Mouse (Mus musculus) lung, embryonic 16.5 days (tissue): ENCODE data around the gene Plpp7. TPM values are rescaled to one million over a fixed set of nuclear protein-coding genes. Genes with fewer than 3 reads are reported as not detected.

Source experiments
- ATAC-seq: fragments of 200-750 bp; cut with Nextera tagmentation; 2 replicates; pipeline ENCODE4 v1.8.0; 2017; ENCODE audit warnings: low read depth, mild to moderate bottlenecking, moderate library complexity
- H3K27ac ChIP-seq: fragments of 300-500 bp; sonication (generic); 2 replicates; pipeline ENCODE4 v1.5.1; 2014; ENCODE audit warnings: mild to moderate bottlenecking, control low read depth, low read length
- H3K27me3 ChIP-seq: fragments of 300-500 bp; sonication (generic); 2 replicates; pipeline ENCODE4 v1.6.1; 2014; ENCODE audit warnings: low read depth, low read length, mixed read lengths; ENCODE audit not compliant: control insufficient read depth, insufficient read depth
- H3K36me3 ChIP-seq: fragments of 300-500 bp; sonication (generic); 2 replicates; pipeline ENCODE4 v1.6.1; 2014; ENCODE audit warnings: low read length; ENCODE audit not compliant: control insufficient read depth, insufficient read depth
- H3K4me1 ChIP-seq: fragments of 300-500 bp; sonication (generic); replicated peaks from 2 replicates; pipeline ENCODE4 v1.6.1; 2014; ENCODE audit warnings: low read length, mixed read lengths; ENCODE audit not compliant: control insufficient read depth, insufficient read depth
- H3K4me2 ChIP-seq: fragments of 300-500 bp; sonication (generic); 2 replicates; pipeline ENCODE4 v1.6.1; 2014; ENCODE audit warnings: low read depth, low read length, control low read depth
- H3K4me3 ChIP-seq: fragments of 300-500 bp; sonication (generic); 2 replicates; pipeline ENCODE4 v1.5.1; 2014; ENCODE audit warnings: mild to moderate bottlenecking, low read length, control low read depth
- H3K9ac ChIP-seq: fragments of 300-500 bp; sonication (generic); 2 replicates; pipeline ENCODE4 v1.6.1; 2014; ENCODE audit warnings: low read length, control low read depth
- H3K9me3 ChIP-seq: fragments of 300-500 bp; sonication (generic); 2 replicates; pipeline ENCODE4 v1.6.1; 2016; ENCODE audit warnings: low read length; ENCODE audit not compliant: control insufficient read depth
- WGBS: fragments of 180-500 bp; shearing (Covaris S2); extraction: QIAGEN DNeasy Blood & Tissue Kit; methylation state at CpG from one replicate; pipeline ENCODE4 v1.1.7; 2014; 5-methylcytosine and 5-hydroxymethylcytosine counted together
- polyA plus RNA-seq: library from polyadenylated mRNA; unstranded; fragments of >200 nt; fragmentation: Nextera tagmentation; extraction: Ambion mirVana; gene quantifications from 2 replicates; pipeline ENCODE4 v1.2.1, GENCODE M21; 2015

Plpp7 gene
- polyA plus RNA-seq, 1 experiment from 2014 or later = 3.9 TPM

GRCm38 (mm10) chr2:32088372-32088981, 6.9 kb upstream of the Plpp7 start:
- Histone ChIP-seq H3K27me3 (peaks cover 28% of the 10 kb centered on the region), H3K4me3 (peak overlapping the region; percentile 31), H3K27ac (no peak overlapping the region), H3K4me2 (peak overlapping the region; percentile 53), H3K9me3 (no peaks in the 10 kb centered on the region; the same call in 1 of the 2 replicates), H3K9ac (peak overlapping the region; percentile 50; the same call in 1 of the 2 replicates), H3K36me3 (no peaks in the 10 kb centered on the region), H3K4me1 (peaks cover 16% of the 10 kb centered on the region)
- peak; percentile 16; the same call in 1 of the 2 replicates for ATAC-seq
- 4% methylated on average over 34 of the region's 35 CpGs for WGBS

- Histone ChIP-seq H3K27ac (no peak overlapping the region), H3K4me3 (no peak overlapping the region), H3K4me2 (no peak overlapping the region), H3K36me3 (no peaks in the 10 kb centered on the region), H3K4me1 (peaks cover 9% of the 10 kb centered on the region), H3K9ac (no peak overlapping the region), H3K27me3 (peaks cover 19% of the 10 kb centered on the region), H3K9me3 (no peaks in the 10 kb centered on the region; the same call in 1 of the 2 replicates)
- WGBS = 61% methylated on average over 3 of the region's 3 CpGs
- ATAC-seq = no peak
Observed at GRCm38 (mm10) chr2:32089606-32090005, 5.7 kb upstream of the Plpp7 start.

- Histone ChIP-seq H3K9me3 (no peaks in the 10 kb centered on the region; the same call in 1 of the 2 replicates), H3K4me3 (no peak overlapping the region), H3K9ac (no peak overlapping the region), H3K4me2 (no peak overlapping the region), H3K36me3 (no peaks in the 10 kb centered on the region), H3K4me1 (peaks cover 9% of the 10 kb centered on the region), H3K27ac (no peak overlapping the region), H3K27me3 (peaks cover 19% of the 10 kb centered on the region)
- ATAC-seq = no peak
- 67% methylated on average over 2 of the region's 2 CpGs for WGBS
Observed at GRCm38 (mm10) chr2:32090145-32090544, 5.2 kb upstream of the Plpp7 start.

GRCm38 (mm10) chr2:32091956-32092355, 3.4 kb upstream of the Plpp7 start:
- H3K36me3 ChIP-seq = no peaks in the 10 kb centered on the region
- H3K4me3 ChIP-seq = no peak overlapping the region
- 48% methylated on average over 3 of the region's 3 CpGs for WGBS
- peaks cover 9% of the 10 kb centered on the region for H3K4me1 ChIP-seq
- ATAC-seq = no peak
- H3K27ac ChIP-seq = no peak overlapping the region
- peaks cover 16% of the 10 kb centered on the region for H3K27me3 ChIP-seq
- no peak overlapping the region for H3K4me2 ChIP-seq
- no peak overlapping the region for H3K9ac ChIP-seq
- H3K9me3 ChIP-seq = no peaks in the 10 kb centered on the region; the same call in 1 of the 2 replicates

- no peak overlapping the region for H3K27ac ChIP-seq
- H3K4me3 ChIP-seq = no peak overlapping the region
- H3K4me2 ChIP-seq = no peak overlapping the region
- H3K9me3 ChIP-seq = no peaks in the 10 kb centered on the region; the same call in 1 of the 2 replicates
- no peak overlapping the region for H3K9ac ChIP-seq
- no peaks in the 10 kb centered on the region for H3K36me3 ChIP-seq
- no peak for ATAC-seq
- no peaks in the 10 kb centered on the region for H3K4me1 ChIP-seq
- no peaks in the 10 kb centered on the region for H3K27me3 ChIP-seq
- WGBS = 85% methylated on average over 7 of the region's 7 CpGs
Observed at GRCm38 (mm10) chr2:32094001-32094707, 1.2 kb upstream of the Plpp7 start.

- H3K4me2 ChIP-seq = peak overlapping the region; percentile 52
- H3K4me1 ChIP-seq = no peaks in the 10 kb centered on the region
- peak overlapping the region; percentile 62 for H3K9ac ChIP-seq
- H3K27me3 ChIP-seq = no peaks in the 10 kb centered on the region
- peak overlapping the region; percentile 43 for H3K4me3 ChIP-seq
- no peak for ATAC-seq
- H3K27ac ChIP-seq = no peak overlapping the region
- 78% methylated on average over 10 of the region's 10 CpGs for WGBS
- no peaks in the 10 kb centered on the region for H3K9me3 ChIP-seq
- H3K36me3 ChIP-seq = no peaks in the 10 kb centered on the region
Observed at GRCm38 (mm10) chr2:32096122-32096420, 743 bp downstream of the Plpp7 start.

- Histone ChIP-seq H3K4me3 (no peak overlapping the region), H3K4me2 (no peak overlapping the region)
Observed at GRCm38 (mm10) chr2:32102944-32103343, 7.6 kb downstream of the Plpp7 start.

GRCm38 (mm10) chr2:32103557-32103956, 8.2 kb downstream of the Plpp7 start:
- Histone ChIP-seq H3K4me1 (no peaks in the 10 kb centered on the region), H3K4me2 (no peak overlapping the region), H3K9ac (no peak overlapping the region), H3K9me3 (no peaks in the 10 kb centered on the region), H3K27me3 (no peaks in the 10 kb centered on the region), H3K4me3 (no peak overlapping the region), H3K27ac (no peak overlapping the region), H3K36me3 (no peaks in the 10 kb centered on the region)
- 73% methylated on average over 7 of the region's 7 CpGs for WGBS
- ATAC-seq = no peak

More at GRCm38 (mm10) chr2:32102944-32103343, 7.6 kb downstream of the Plpp7 start:
- no peaks in the 10 kb centered on the region for H3K9me3 ChIP-seq
- no peak overlapping the region for H3K9ac ChIP-seq
- 53% methylated on average over 5 of the region's 5 CpGs for WGBS
- no peak overlapping the region for H3K27ac ChIP-seq
- H3K27me3 ChIP-seq = no peaks in the 10 kb centered on the region
- no peak for ATAC-seq
- H3K36me3 ChIP-seq = no peaks in the 10 kb centered on the region
- no peaks in the 10 kb centered on the region for H3K4me1 ChIP-seq

GRCm38 (mm10) chr2:32104122-32104521, 8.8 kb downstream of the Plpp7 start:
- no peaks in the 10 kb centered on the region for H3K4me1 ChIP-seq
- H3K9me3 ChIP-seq = no peaks in the 10 kb centered on the region
- H3K36me3 ChIP-seq = no peaks in the 10 kb centered on the region
- 73% methylated on average over 7 of the region's 7 CpGs for WGBS
- no peak for ATAC-seq
- H3K27me3 ChIP-seq = no peaks in the 10 kb centered on the region
- no peak overlapping the region for H3K27ac ChIP-seq
- no peak overlapping the region for H3K9ac ChIP-seq
- no peak overlapping the region for H3K4me3 ChIP-seq
- no peak overlapping the region for H3K4me2 ChIP-seq
